In genomic region chr13:55604606-55605005, GRCm38 (mm10) we compare ENCODE assay signal across 13 mouse cellular contexts.
"Had no signal": no experiment of that assay in that cellular context is flagged by ENCODE, and none has a peak within 500 bp of the region (broad histone marks: within the 10 kb centered on the region; RNA-seq: fewer than 3 reads in every experiment).

No protein-coding gene starts in this region.

- DNase-seq: gastrocnemius, postnatal 14 days; gastrocnemius, postnatal 36 days; heart, adult 2 months; heart, postnatal 14 days; heart, postnatal 36 days; kidney, adult 18-20 months; kidney, adult 8-10 months; kidney, postnatal 10 days; kidney, postnatal 25 days; kidney, postnatal 4 days; liver; liver, embryonic 13.5 days; liver, postnatal 0 days had no signal
